Mouse (Mus musculus): ENCODE data around the gene Wnt7a. TPM values are rescaled to one million over a fixed set of nuclear protein-coding genes. Genes with fewer than 3 reads are reported as not detected.

Wnt7a gene
- polyA plus RNA-seq, 1 experiment = not detected

GRCm38 (mm10) chr6:91411369-91411981 lies 312 bp upstream of the Wnt7a start:
- no peaks in the 10 kb centered on the region for H3K79me2 ChIP-seq (ENCODE audit: control insufficient read depth, insufficient read depth)
- H3K27me3 ChIP-seq (ENCODE audit: control insufficient read depth, insufficient read depth, insufficient read length) = peaks cover 84% of the 10 kb centered on the region
- TF ChIP-seq USF1 (IDR thresholded peaks at IDR 0.05; ENCODE audit: low read depth) = no peak
- TF ChIP-seq TCF3 (IDR thresholded peaks at IDR 0.05; ENCODE audit: insufficient read length, low read depth) = no peak
- no peak for TF ChIP-seq POLR2A (IDR thresholded peaks at IDR 0.05; ENCODE audit: insufficient read length, low read depth)
- no peak for TF ChIP-seq MAX (IDR thresholded peaks at IDR 0.05; ENCODE audit: low read depth)
- no peak for TF ChIP-seq MYOG (IDR thresholded peaks at IDR 0.05; ENCODE audit: control insufficient read depth in 1 of 3, insufficient read depth in 1 of 3, insufficient read length in 2 of 3, low read depth in 2 of 3)
- no peak for TF ChIP-seq REST (IDR thresholded peaks at IDR 0.05; ENCODE audit: insufficient read depth, insufficient read length)
- no peak for TF ChIP-seq CEBPB (IDR thresholded peaks at IDR 0.05; ENCODE audit: insufficient read depth, poor library complexity, severe bottlenecking)
- no peak for TF ChIP-seq SRF (IDR thresholded peaks at IDR 0.05; ENCODE audit: control insufficient read depth, insufficient read length, low read depth)
- TF ChIP-seq E2F4 (IDR thresholded peaks at IDR 0.05; ENCODE audit: insufficient read depth) = no peak
- TF ChIP-seq TCF12 (IDR thresholded peaks at IDR 0.05; ENCODE audit: insufficient read depth, poor library complexity, severe bottlenecking) = no peak
- TF ChIP-seq POLR2AphosphoS2 (IDR thresholded peaks at IDR 0.05; ENCODE audit: insufficient read length, low read depth) = no peak
- TF ChIP-seq MYOD1 (IDR thresholded peaks at IDR 0.05; ENCODE audit: control insufficient read depth in 1 of 3, insufficient read length in 2 of 3, low read depth in 2 of 3) = no peak
- H3K4me2 ChIP-seq (ENCODE audit: low read depth) = no peak overlapping the region
- no peaks in the 10 kb centered on the region for H3K36me3 ChIP-seq (ENCODE audit: control insufficient read depth, insufficient read depth)
- H3ac ChIP-seq (ENCODE audit: control insufficient read depth, insufficient read length) = no peak overlapping the region
- H3K4me3 ChIP-seq = no peak overlapping the region

- Histone ChIP-seq H3ac (ENCODE audit: control insufficient read depth, insufficient read length) (no peak overlapping the region), H3K4me3 (no peak overlapping the region), H3K4me2 (ENCODE audit: low read depth) (no peak overlapping the region), H3K27me3 (ENCODE audit: control insufficient read depth, insufficient read depth, insufficient read length) (peaks cover 75% of the 10 kb centered on the region), H3K36me3 (ENCODE audit: control insufficient read depth, insufficient read depth) (no peaks in the 10 kb centered on the region), H3K79me2 (ENCODE audit: control insufficient read depth, insufficient read depth) (no peaks in the 10 kb centered on the region)
- TF ChIP-seq MYOD1 (IDR thresholded peaks at IDR 0.05; ENCODE audit: control insufficient read depth in 1 of 3, insufficient read length in 2 of 3, low read depth in 2 of 3) (no peak), POLR2A (IDR thresholded peaks at IDR 0.05; ENCODE audit: insufficient read length, low read depth) (no peak), CEBPB (IDR thresholded peaks at IDR 0.05; ENCODE audit: insufficient read depth, poor library complexity, severe bottlenecking) (no peak), POLR2AphosphoS2 (IDR thresholded peaks at IDR 0.05; ENCODE audit: insufficient read length, low read depth) (no peak), MAX (IDR thresholded peaks at IDR 0.05; ENCODE audit: low read depth) (no peak), E2F4 (IDR thresholded peaks at IDR 0.05; ENCODE audit: insufficient read depth) (no peak), REST (IDR thresholded peaks at IDR 0.05; ENCODE audit: insufficient read depth, insufficient read length) (no peak)
Measured at GRCm38 (mm10) chr6:91410168-91410780, 889 bp downstream of the Wnt7a start.

DNA sequence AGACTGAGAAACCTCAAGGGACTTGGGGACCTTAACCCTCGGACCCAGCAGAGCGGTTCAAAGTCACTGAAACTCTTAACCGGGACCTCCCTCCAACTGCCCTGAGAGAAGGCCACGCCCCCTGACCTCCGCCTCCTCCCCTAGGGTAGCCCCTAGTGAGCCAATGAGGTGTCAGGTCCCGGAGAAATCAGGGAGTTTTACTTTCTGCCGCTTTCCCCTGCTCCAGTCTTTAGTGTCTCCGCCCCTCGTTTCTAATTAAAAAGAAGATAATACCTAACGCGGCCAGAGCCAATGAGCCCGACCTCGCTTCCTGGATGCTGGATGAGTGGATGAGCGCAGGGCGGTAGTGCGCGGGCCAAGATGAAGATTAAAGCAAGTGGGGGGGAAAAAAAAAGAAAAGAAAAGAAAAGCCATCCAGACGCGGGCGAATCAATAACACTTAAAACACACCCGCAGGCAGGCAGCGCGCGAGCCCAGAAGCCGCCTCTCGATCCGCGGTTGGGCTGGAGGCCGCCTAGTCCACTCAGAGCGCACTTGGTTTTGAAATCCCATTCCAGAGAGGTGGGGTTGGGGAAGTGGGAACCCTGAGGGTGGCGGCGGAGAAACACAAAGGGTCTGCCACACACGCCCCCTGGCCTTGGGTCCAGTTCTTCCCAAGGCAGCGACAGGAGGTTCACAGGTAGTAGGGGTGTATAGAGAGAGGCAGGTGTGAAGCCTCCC lies 1.6 kb downstream of the Wnt7a start:
- no peak overlapping the region for H3K4me2 ChIP-seq (ENCODE audit: low read depth)
- H3K4me3 ChIP-seq = no peak overlapping the region
- no peak overlapping the region for H3ac ChIP-seq (ENCODE audit: control insufficient read depth, insufficient read length)
- no peaks in the 10 kb centered on the region for H3K36me3 ChIP-seq (ENCODE audit: control insufficient read depth, insufficient read depth)
- peaks cover 76% of the 10 kb centered on the region for H3K27me3 ChIP-seq (ENCODE audit: control insufficient read depth, insufficient read depth, insufficient read length)
- H3K79me2 ChIP-seq (ENCODE audit: control insufficient read depth, insufficient read depth) = no peaks in the 10 kb centered on the region
- no peak for TF ChIP-seq SRF (IDR thresholded peaks at IDR 0.05; ENCODE audit: control insufficient read depth, insufficient read length, low read depth)
- no peak for TF ChIP-seq REST (IDR thresholded peaks at IDR 0.05; ENCODE audit: insufficient read depth, insufficient read length)
- no peak for TF ChIP-seq MAX (IDR thresholded peaks at IDR 0.05; ENCODE audit: low read depth)
- TF ChIP-seq TCF12 (IDR thresholded peaks at IDR 0.05; ENCODE audit: insufficient read depth, poor library complexity, severe bottlenecking) = no peak
- no peak for TF ChIP-seq POLR2AphosphoS2 (IDR thresholded peaks at IDR 0.05; ENCODE audit: insufficient read length, low read depth)
- TF ChIP-seq TCF3 (IDR thresholded peaks at IDR 0.05; ENCODE audit: insufficient read length, low read depth) = no peak
- TF ChIP-seq CEBPB (IDR thresholded peaks at IDR 0.05; ENCODE audit: insufficient read depth, poor library complexity, severe bottlenecking) = no peak
- TF ChIP-seq E2F4 (IDR thresholded peaks at IDR 0.05; ENCODE audit: insufficient read depth) = no peak
- no peak for TF ChIP-seq MYOG (IDR thresholded peaks at IDR 0.05; ENCODE audit: control insufficient read depth in 1 of 3, insufficient read depth in 1 of 3, insufficient read length in 2 of 3, low read depth in 2 of 3)
- no peak for TF ChIP-seq POLR2A (IDR thresholded peaks at IDR 0.05; ENCODE audit: insufficient read length, low read depth)
- TF ChIP-seq MYOD1 (IDR thresholded peaks at IDR 0.05; ENCODE audit: control insufficient read depth in 1 of 3, insufficient read length in 2 of 3, low read depth in 2 of 3) = no peak
- TF ChIP-seq USF1 (IDR thresholded peaks at IDR 0.05; ENCODE audit: low read depth) = no peak

DNA sequence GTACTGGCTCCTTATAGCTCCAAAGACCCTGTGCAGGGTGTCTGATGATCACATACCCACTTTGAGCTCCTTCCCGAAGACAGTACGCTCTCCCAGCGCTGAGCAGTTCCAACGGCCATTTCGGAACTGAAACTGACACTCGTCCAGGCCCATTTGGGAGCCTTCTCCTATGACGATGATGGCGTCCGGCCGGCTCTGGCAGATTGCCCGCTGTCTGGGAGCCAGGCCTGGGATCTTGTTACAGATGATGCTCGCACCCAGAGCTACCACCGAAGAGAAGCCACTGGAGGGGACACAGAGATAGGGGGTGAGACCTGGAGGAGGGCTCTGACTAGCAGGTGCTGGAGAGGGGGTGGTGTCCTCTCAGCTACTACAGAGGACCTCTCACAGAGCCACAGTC lies 2.5 kb downstream of the Wnt7a start:
- no peak overlapping the region for H3K4me3 ChIP-seq
- no peaks in the 10 kb centered on the region for H3K79me2 ChIP-seq (ENCODE audit: control insufficient read depth, insufficient read depth)
- no peak for TF ChIP-seq MYOG (IDR thresholded peaks at IDR 0.05; ENCODE audit: control insufficient read depth in 1 of 3, insufficient read depth in 1 of 3, insufficient read length in 2 of 3, low read depth in 2 of 3)
- TF ChIP-seq POLR2AphosphoS2 (IDR thresholded peaks at IDR 0.05; ENCODE audit: insufficient read length, low read depth) = no peak
- TF ChIP-seq MYOD1 (IDR thresholded peaks at IDR 0.05; ENCODE audit: control insufficient read depth in 1 of 3, insufficient read length in 2 of 3, low read depth in 2 of 3) = no peak
- TF ChIP-seq MAX (IDR thresholded peaks at IDR 0.05; ENCODE audit: low read depth) = no peak
- no peak for TF ChIP-seq REST (IDR thresholded peaks at IDR 0.05; ENCODE audit: insufficient read depth, insufficient read length)
- H3K36me3 ChIP-seq (ENCODE audit: control insufficient read depth, insufficient read depth) = no peaks in the 10 kb centered on the region
- H3K4me2 ChIP-seq (ENCODE audit: low read depth) = no peak overlapping the region
- H3K27me3 ChIP-seq (ENCODE audit: control insufficient read depth, insufficient read depth, insufficient read length) = peaks cover 80% of the 10 kb centered on the region
- no peak overlapping the region for H3ac ChIP-seq (ENCODE audit: control insufficient read depth, insufficient read length)

Data from myocyte (in vitro differentiated cells).